Mouse (Mus musculus) mouse trophoblast stem cell (cell line): Measurements from ENCODE around the gene Ifi27l2a.
"Not testable (repeated sequence)": the region's sequence is repeated elsewhere in the genome, so short reads cannot be mapped to it uniquely, and the experiment has no call there.

Experiments
- in situ Hi-C, 2 experiments: fragments of 300-500 bp; cut with MseI, MboI; formaldehyde crosslinking; loops; 2 replicates in 1 of 2; 3 replicates in 1 of 2; pipeline ENCODE4 v1.15.1; 2025

The Ifi27l2a gene

DNA sequence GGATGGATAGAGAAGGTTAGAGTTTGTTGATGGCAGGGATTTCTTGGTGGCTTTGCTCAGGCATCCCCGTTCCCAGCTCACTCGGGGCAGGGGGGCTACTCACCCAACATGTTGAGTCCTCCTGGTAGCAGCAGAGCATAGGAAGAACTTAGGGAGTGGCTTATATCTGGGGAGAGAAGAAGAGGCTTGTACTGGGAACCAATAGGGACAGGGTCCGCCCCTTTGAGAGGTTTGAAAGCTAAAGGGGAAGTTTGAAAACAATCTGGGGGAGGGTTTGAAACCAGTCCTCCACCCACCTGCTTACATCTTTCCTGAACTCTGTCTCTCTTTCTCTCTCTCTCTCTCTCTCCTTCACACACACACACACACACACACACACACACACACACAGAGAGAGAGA is at the start of gene Ifi27l2a:
Ifi27l2a (minus strand) TSS at position 157 of the 400 bp plus-strand sequence.
- in situ Hi-C loops: loop anchor here in 1 of 2 experiments (5.0 kb wide), 1 partner anchor 34 kb away; no protein-coding TSS in a partner anchor

- in situ Hi-C loops: loop anchor here (5.0 kb wide), 1 partner anchor 65 kb away; the partner anchor contains the start of gene Ddx24 (in 2 of the 2)
Observed at GRCm38 (mm10) chr12:103492767-103493166, 49.3 kb upstream of the Ifi27l2a start.

GRCm38 (mm10) chr12:103491091-103491730 is 47.7 kb upstream of the Ifi27l2a start:
- in situ Hi-C loops: loop anchor here (5.0 kb wide), 1 partner anchor 64 kb away; the partner anchor contains the start of gene Ddx24 (in 2 of the 2)

GRCm38 (mm10) chr12:103487750-103488149 is 44.3 kb upstream of the Ifi27l2a start:
- in situ Hi-C loops: no loop called here

DNA sequence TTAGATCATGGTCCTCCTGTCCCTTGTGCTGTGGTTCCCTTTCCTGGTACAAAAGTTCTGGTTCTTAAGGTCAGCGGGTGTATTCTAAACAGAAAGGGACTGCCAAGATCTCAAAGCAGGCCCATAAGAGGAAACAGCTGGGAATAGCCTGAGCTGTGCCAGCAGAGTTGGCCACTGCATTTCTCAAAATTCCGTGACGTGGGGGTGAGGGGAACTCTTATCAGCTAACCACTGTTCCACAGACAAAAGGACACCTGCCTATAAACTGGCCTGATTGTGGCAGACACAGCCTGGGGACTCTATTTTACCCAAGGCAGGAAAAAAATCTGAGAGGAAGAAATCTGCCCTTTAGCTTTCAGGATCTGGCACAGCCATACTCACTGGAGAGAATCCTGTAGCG is 43.8 kb upstream of the Ifi27l2a start:
- in situ Hi-C loops: no loop called here

GRCm38 (mm10) chr12:103486726-103487125 is 43.2 kb upstream of the Ifi27l2a start:
- in situ Hi-C loops: no loop called here

DNA sequence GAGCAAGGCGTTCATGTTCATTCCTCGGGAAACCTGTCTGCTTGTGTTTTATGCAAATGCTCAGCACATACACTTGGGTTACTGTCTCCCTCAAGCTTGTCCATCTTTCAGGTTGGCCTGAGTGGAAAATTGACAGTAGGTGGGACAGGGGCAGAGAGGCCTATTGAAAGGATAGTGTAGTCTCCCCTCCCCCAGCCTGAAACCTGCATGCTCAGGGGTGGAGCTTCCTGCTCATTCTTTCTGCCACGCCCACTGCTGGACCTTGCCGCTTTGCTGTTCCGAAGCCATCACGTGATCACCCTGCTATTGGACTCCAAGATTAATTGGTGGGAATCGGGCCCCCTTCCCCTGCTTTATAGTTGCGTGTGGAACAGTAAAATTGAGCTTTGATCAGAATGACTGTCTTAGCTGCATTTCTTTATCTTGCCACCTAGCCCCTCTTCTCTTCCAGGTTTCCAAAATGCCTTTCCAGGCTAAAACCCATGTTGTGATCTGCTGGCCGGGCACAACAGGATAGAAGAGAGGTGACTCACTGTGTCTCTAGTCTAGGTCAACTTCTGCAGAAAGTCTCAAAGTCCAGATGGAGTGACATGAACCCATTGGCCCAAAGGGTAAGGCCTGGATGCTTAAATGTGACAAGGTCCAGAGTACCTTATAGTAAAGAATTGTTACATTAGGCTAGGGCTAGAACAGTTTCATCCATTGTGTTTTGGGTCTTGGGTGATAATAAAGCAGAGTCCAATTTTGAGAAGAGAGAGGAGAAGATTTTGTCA is 40.9 kb upstream of the Ifi27l2a start:
- in situ Hi-C loops: loop anchor here in 1 of 2 experiments (5.0 kb wide), 1 partner anchor 37 kb away; no protein-coding TSS in a partner anchor

GRCm38 (mm10) chr12:103482781-103483180 is 39.3 kb upstream of the Ifi27l2a start:
- in situ Hi-C loops: loop anchor here in 1 of 2 experiments (5.0 kb wide), 1 partner anchor 35 kb away; no protein-coding TSS in a partner anchor

DNA sequence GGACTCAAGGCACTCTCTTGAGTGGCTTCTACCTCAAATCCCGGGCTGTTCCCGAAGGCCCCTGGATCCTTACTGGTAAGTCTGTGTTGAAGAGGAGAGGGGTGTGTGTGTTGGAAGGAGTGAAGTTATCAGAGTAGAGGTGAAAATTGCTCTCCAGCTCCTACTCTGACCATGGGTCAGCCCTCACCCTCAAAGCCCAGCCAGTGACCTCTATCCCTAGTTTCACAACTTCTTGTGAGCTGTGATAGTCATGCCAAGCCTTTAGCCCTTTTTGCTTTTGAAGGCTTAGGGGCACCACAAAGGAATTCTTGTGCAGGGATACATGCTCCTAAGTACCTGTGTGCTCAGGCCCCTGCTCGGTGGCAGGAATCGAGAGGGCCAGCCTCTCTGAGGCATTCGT is 38.2 kb upstream of the Ifi27l2a start:
- in situ Hi-C loops: loop anchor here in 1 of 2 experiments (5.0 kb wide), 1 partner anchor 34 kb away; no protein-coding TSS in a partner anchor

- in situ Hi-C loops: loop anchor here in 1 of 2 experiments (5.0 kb wide), 1 partner anchor 35 kb away; the partner anchor contains the start of gene Ifi27l2a
Observed at GRCm38 (mm10) chr12:103477461-103478015, 34.1 kb upstream of the Ifi27l2a start.

GRCm38 (mm10) chr12:103476779-103477389 is 33.4 kb upstream of the Ifi27l2a start:
- in situ Hi-C loops: loop anchor here in 1 of 2 experiments (5.0 kb wide), 1 partner anchor 35 kb away; the partner anchor contains the start of gene Ifi27l2a

GRCm38 (mm10) chr12:103474481-103474880 is 31.0 kb upstream of the Ifi27l2a start:
- in situ Hi-C loops: no loop called here

GRCm38 (mm10) chr12:103457140-103457539 is 13.7 kb upstream of the Ifi27l2a start, which contains the start of gene Ifi27l2b:
Gene Ifi27l2b (minus strand): TSS chr12:103457223.
- in situ Hi-C loops: no loop called here

GRCm38 (mm10) chr12:103456727-103457126 is 13.2 kb upstream of the Ifi27l2a start:
- in situ Hi-C loops: not testable (repeated sequence)

DNA sequence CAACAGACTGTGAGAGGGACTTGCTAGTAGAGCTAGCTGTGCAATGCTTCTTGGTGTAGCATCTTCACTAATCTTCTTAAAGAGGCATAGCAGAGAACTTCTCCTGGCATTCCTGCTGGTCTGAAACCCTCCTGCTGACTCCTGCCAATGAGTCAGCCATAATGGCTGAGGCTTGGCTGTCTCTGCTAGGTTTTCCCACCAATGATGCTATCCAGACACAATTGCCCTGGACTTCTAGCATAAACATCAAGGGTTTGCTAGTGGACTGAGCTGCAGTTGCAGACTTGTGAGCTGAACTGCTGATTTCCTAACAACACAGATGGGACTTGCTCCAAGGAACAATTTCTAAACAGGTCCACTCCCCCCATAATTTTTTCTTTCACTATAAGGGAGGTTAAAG is 9.9 kb upstream of the Ifi27l2a start:
- in situ Hi-C loops: no loop called here

DNA sequence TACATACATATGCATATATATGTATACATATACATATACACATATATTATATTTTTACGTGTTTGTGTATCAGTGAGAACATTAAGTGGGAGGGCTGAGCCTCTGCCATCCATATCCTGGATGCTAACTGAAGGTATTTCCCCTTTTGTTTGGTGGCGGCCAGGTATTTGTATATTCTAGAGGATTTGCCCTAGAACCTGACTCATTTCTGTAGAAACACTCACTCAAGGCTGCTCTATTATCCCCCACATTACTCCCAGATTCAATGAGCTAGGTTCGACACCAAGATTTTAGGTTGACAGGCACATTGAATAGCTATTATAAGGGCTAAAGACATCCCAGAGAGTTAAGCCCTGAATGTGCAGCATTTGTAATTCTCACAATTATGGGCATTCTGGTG is 1.6 kb upstream of the Ifi27l2a start:
- in situ Hi-C loops: loop anchor here in 1 of 2 experiments (5.0 kb wide), 1 partner anchor 37 kb away; no protein-coding TSS in a partner anchor

GRCm38 (mm10) chr12:103444261-103444660 is 781 bp upstream of the Ifi27l2a start:
- in situ Hi-C loops: loop anchor here in 1 of 2 experiments (5.0 kb wide), 1 partner anchor 33 kb away; no protein-coding TSS in a partner anchor

DNA sequence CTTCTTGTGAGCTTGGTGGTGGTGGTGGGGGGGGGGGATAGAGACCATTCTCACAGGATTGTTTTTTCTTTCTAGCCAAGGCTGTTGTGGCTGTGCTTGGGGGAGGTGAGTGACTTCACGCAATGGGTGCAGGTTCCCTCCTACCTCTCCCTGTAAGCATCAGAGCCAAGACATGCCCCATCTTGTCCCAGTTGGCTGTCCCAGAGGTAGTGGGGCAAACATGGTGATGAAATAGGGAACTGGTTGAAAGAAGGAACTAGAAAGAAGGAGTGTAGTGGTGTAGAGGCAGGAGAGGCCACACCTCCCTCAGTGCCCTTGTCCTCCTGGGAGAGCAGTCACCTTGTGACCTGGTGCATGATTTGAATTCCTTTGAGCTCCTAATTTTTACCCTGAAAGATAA is 5.9 kb downstream of the Ifi27l2a start:
- in situ Hi-C loops: no loop called here

DNA sequence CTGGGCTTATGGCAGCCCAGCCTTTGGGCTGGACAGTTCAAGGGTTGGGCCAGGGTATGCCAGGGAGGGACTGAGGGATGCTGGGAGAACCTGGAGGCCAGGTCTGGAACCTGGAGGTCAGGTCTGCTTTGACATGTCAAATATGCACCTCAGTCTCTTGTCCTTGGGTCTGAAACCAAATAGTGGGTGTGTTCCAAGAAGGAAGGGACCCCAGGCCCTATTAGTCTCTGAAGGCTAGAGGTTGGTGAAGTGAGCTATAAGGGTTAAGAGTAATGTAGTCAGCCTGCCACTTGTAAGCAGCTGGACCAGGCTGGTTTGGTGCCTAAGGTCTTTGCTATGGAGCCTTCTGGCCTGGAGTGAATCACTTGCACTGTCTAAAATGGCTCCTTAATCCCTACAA is 8.6 kb downstream of the Ifi27l2a start:
- in situ Hi-C loops: no loop called here

- in situ Hi-C loops: no loop called here
Observed at GRCm38 (mm10) chr12:103433986-103434731, 9.3 kb downstream of the Ifi27l2a start, which contains the start of gene Ifi27. Gene Ifi27 (plus strand): TSS chr12:103434211.
